In the genomic region with DNA sequence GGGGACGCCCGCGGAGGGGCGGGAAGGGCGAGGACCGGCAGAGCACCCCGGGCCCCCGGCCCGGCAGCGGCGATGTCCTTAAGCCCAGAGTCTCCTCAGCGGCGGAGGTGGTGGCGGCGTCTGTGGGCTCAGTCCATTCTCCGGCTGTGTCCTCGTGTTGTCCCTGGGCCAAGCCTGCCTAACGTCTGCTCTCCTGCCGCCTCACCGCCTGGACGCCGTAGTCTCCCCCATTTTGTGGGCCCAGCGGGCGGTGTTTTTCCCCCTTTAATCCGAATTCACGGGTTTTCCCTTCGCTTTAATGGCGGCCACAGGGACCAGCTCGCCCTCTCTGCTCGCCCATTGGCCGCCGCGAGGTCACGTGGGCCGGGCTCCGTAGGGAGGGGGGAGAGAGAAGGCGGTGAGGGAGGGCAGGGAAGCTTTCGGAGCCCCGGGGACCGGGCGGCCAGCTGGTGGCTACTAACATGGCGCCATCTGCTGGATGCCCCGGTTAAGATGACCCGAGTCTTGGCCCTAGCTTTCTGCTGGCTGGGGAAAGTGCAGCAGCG, we compare ENCODE assay signal across 8 mouse cellular contexts. TPM values are rescaled to one million over a fixed set of nuclear protein-coding genes. Genes with fewer than 3 reads are reported as not detected.
DNase-seq lines count a peak whose midpoint lies in the region; ATAC-seq lines count a peak whose summit lies in the region.

No protein-coding gene starts in this region.

- WGBS in hindbrain, embryonic 14.5 days = under 1% methylated on average over 44 of the region's 45 CpGs

- ATAC-seq in hindbrain, embryonic 14.5 days (ENCODE audit: low FRiP score) = peak; percentile 97

- peak overlapping the region; percentile 98 for H3K9ac ChIP-seq in hindbrain, embryonic 14.5 days

- peaks cover 14% of the 10 kb centered on the region for H3K36me3 ChIP-seq in hindbrain, embryonic 14.5 days (replicated peaks; ENCODE audit: control insufficient read depth, insufficient read depth)

- peak overlapping the region; percentile 89 for H3K4me2 ChIP-seq in hindbrain, embryonic 14.5 days (replicated peaks)

- H3K27me3 ChIP-seq in hindbrain, embryonic 14.5 days (ENCODE audit: control insufficient read depth, insufficient read depth, low read length) = no peaks in the 10 kb centered on the region

- peak overlapping the region; percentile 96 for H3K4me3 ChIP-seq in hindbrain, embryonic 14.5 days (replicated peaks; ENCODE audit: low read length)

- peak; percentile 99 for DNase-seq in NIH3T3 (ENCODE audit: low read depth)
- DNase-seq in cerebellum, postnatal 10 days = peak; percentile 100
- peak; percentile 95 to 96 for DNase-seq in frontal cortex, postnatal 14 days (ENCODE audit: low spot score in 2 of 2)
- DNase-seq in hindbrain, embryonic 14.5 days (ENCODE audit: low spot score) = peak; percentile 96
- peak; percentile 98 to 99 for DNase-seq in layer of hippocampus, postnatal 36 days
- peak; percentile 99 for DNase-seq in lung, postnatal 36 days
- DNase-seq in retina, postnatal 1 day = peak; percentile 99
- DNase-seq in urinary bladder, adult 18-20 months (ENCODE audit: low spot score in 2 of 2) = peak; percentile 96 to 98

- H3K9me3 ChIP-seq in hindbrain, embryonic 14.5 days (ENCODE audit: control insufficient read depth, low read length) = no peaks in the 10 kb centered on the region

- peaks cover 27% of the 10 kb centered on the region for H3K4me1 ChIP-seq in hindbrain, embryonic 14.5 days (replicated peaks; ENCODE audit: control insufficient read depth, insufficient read depth, low read length)

- peak overlapping the region; percentile 98 for H3K27ac ChIP-seq in hindbrain, embryonic 14.5 days

RNA-seq across cellular contexts. Expression of a gene that starts 0.7 kb away (rescaled TPM):
- polyA plus RNA-seq in hindbrain, embryonic 14.5 days (2014; fragmentation: Nextera tagmentation; extraction: Ambion mirVana) = 12.7 and 13.2 TPM in 2 replicates
- total RNA-seq in layer of hippocampus, postnatal 36 days (2021) = 10 to 100 TPM; 53.7 to 66.0 TPM

Comparison
In these comparisons a context has a peak if more than half of its experiments do, and no peak if none do; other contexts are left out.
1. Peak in every context shown above with its lines: DNase-seq, ATAC-seq, H3K4me3 ChIP-seq and H3K27ac ChIP-seq.